Mouse (Mus musculus): ENCODE results near the gene Perm1. TPM values are rescaled to one million over a fixed set of nuclear protein-coding genes. Genes with fewer than 3 reads are reported as not detected.
A peak's percentile ranks its signal among the peaks of the same experiment; 100 is the strongest.

Gene Perm1
- polyA plus RNA-seq, 1 experiment from 2014 or later = 1.9 TPM

DNA sequence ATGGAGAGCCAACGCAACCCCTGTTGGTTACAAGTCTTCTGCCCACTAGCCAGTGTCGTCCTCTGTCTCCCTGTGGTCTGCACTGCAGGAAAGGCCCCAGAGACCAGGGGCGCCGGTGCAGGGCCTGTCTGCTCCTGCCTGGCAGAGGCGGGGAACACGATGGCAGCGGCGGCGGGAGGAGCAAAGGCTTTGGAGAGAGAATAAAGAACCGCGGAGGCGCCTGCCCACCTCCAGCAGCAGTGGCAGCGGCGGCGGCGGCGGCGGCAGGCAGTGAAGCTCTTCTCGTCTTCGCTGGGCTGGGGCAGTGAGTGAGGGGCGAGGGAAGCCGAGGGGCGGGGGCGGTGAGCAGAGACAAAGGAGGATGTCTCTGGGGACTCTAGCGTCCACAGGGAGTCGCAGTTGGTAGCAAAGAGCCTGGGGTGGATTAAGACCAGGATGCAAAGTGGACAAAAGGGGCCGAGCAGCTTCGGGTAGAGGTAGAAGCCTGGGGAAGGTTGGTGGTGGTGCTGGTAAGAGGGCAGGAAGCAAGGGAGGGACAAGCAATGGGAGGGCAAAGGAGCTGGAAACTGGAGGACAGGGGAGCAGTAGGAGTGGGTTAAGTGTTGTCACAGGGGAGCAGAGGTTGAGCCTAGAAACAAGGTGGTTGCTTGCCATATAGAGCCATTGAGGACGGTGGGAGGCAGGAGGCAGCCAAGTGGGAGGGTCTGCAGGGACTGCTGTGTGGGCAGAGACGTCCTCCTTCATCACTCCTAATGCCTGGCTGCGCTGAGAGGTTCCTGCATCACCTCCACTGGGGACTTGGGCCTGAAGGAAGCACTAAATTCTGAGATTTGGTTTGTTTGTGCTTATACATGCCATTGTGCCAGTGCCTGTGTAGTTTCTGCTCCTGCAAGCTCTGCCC is 29.5 kb upstream of the Perm1 start:
- peak overlapping the region; percentile 97 for H3K27ac ChIP-seq (replicated peaks; ENCODE audit: low read depth, low read length)
- H3K27me3 ChIP-seq (ENCODE audit: control insufficient read depth, insufficient read depth, low read length) = no peaks in the 10 kb centered on the region
- H3K36me3 ChIP-seq (ENCODE audit: control insufficient read depth, insufficient read depth, low read length) = peaks cover 14% of the 10 kb centered on the region
- peak; percentile 86 for DNase-seq
- 1% methylated on average over 31 of the region's 31 CpGs for WGBS
- no peaks in the 10 kb centered on the region for H3K9me3 ChIP-seq (ENCODE audit: control insufficient read depth, low read length)
- ATAC-seq (ENCODE audit: low FRiP score, low TSS enrichment) = peak; percentile 51
- H3K4me2 ChIP-seq (ENCODE audit: low read length) = peak overlapping the region; percentile 91
- peaks cover 90% of the 10 kb centered on the region for H3K4me1 ChIP-seq (ENCODE audit: control insufficient read depth, insufficient read depth, low read length)
- peak overlapping the region; percentile 57 for H3K4me3 ChIP-seq (replicated peaks; ENCODE audit: low read depth, low read length)
- H3K9ac ChIP-seq (replicated peaks; ENCODE audit: low read length) = peak overlapping the region; percentile 88

DNA sequence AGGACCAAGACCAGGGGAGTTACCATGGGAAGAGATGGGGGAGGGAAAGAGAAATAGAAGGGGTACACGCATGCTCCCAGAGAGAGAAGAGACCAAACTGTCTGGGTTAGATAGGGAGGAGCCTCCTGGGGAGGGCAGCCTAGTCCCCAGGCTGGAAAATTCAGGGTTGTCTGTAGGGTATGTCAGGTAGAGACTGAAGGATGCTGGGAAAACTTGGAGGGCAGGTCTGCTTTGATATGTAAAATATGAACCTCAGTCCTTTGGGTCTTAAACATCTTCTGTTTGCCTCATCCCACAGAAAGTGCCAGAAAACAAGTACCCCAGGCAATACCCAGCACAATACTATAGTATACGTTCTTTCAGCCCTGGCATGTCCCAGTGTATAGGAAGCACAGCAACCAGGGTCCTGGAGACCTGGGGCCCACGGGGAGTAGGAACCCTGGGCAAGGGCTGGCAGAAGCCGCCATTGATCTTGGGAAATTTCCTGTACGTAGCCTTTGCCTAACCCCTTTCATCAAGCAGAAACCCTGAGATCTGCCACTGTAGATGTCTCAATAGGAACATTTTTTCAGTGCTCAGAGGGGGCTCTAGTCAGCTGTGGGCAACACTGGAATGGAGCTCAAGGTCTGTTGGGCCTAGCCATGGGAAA is 27.4 kb upstream of the Perm1 start:
- no peak overlapping the region for H3K4me3 ChIP-seq (replicated peaks; ENCODE audit: low read depth, low read length)
- H3K27ac ChIP-seq (replicated peaks; ENCODE audit: low read depth, low read length) = peak overlapping the region; percentile 70
- 22% methylated on average over 5 of the region's 5 CpGs for WGBS
- H3K4me1 ChIP-seq (ENCODE audit: control insufficient read depth, insufficient read depth, low read length) = peaks cover 78% of the 10 kb centered on the region
- 0 out of 2 replicates have a peak, but pooled peaks have one; percentile 6 for ATAC-seq (ENCODE audit: low FRiP score, low TSS enrichment)
- no peak for DNase-seq
- peak overlapping the region; percentile 28 for H3K4me2 ChIP-seq (ENCODE audit: low read length)
- no peak overlapping the region; the same call in 1 of the 2 replicates for H3K9ac ChIP-seq (replicated peaks; ENCODE audit: low read length)
- peaks cover 35% of the 10 kb centered on the region for H3K36me3 ChIP-seq (ENCODE audit: control insufficient read depth, insufficient read depth, low read length)
- no peaks in the 10 kb centered on the region for H3K9me3 ChIP-seq (ENCODE audit: control insufficient read depth, low read length)
- no peaks in the 10 kb centered on the region for H3K27me3 ChIP-seq (ENCODE audit: control insufficient read depth, insufficient read depth, low read length)

DNA sequence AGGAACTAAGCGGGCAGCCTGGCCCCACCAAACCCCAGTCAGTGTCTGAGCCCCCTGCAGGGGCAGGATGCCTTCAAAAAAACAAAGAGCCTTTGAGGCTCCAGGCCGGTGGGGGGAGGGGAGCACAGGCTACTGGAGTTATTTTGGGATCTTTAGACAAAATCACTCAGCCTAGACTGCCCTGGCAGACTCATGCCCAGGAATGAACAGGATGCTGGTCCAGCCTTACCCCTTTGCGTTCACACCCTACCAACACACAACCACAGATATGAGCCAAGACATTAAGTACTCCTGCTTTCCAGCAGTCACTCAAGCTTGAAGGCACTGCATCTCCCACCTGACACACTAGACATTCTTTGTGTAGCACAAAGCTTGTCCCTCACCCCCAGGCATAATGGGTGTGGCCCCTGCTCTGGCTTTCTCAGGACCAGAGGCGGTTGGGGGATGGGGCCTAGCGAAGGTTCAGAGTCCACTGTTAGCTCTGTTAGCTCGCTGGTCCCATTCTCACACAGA is 26.8 kb upstream of the Perm1 start:
- H3K27me3 ChIP-seq (ENCODE audit: control insufficient read depth, insufficient read depth, low read length) = no peaks in the 10 kb centered on the region
- peak overlapping the region; percentile 31; the same call in 1 of the 2 replicates for H3K9ac ChIP-seq (replicated peaks; ENCODE audit: low read length)
- DNase-seq (peak; percentile 78), ATAC-seq (ENCODE audit: low FRiP score, low TSS enrichment) (peak; percentile 57)
- H3K9me3 ChIP-seq (ENCODE audit: control insufficient read depth, low read length) = no peaks in the 10 kb centered on the region
- 5% methylated on average over 6 of the region's 6 CpGs for WGBS
- peaks cover 36% of the 10 kb centered on the region for H3K36me3 ChIP-seq (ENCODE audit: control insufficient read depth, insufficient read depth, low read length)
- H3K27ac ChIP-seq (replicated peaks; ENCODE audit: low read depth, low read length) = peak overlapping the region; percentile 70
- H3K4me2 ChIP-seq (ENCODE audit: low read length) = peak overlapping the region; percentile 28
- no peak overlapping the region for H3K4me3 ChIP-seq (replicated peaks; ENCODE audit: low read depth, low read length)
- peaks cover 72% of the 10 kb centered on the region for H3K4me1 ChIP-seq (ENCODE audit: control insufficient read depth, insufficient read depth, low read length)

DNA sequence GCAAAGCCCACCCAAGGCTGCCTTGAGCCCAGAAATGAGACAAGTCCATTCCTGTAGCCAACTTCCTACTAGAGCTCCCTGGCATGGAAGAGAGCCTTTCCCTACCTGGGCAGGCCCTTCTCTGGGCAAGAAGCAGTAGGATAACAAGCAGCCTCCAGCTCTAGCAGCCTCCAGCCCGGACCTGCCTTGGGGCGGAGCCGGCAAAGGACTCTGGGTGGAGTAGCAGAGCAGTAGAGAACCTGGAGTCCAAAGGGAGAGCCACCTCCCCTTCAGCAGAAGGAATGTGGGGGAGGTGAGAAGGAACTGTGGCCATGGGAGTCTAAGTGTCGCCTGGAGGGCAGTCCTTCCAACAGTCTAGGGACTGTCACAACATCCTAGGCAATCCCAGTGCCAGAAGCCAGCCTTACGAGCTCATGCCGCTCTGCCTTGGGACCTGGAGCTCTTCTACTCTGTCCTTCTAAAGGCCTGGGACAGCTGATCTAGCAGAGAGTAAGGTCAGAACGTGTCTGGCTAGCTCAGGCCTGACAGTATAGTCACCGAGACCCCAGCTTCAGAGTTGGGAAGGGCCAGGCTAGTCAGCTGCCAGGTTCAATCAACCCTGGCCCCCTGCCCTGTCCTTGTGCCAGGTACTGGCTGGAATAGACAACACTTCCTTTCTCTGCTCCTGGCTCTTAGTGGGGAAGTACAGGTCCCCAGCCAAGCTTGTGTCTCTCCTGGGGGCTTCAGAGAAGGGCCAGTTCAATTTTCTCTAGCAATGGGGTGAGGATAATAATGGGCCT is 23.1 kb upstream of the Perm1 start:
- H3K9ac ChIP-seq (replicated peaks; ENCODE audit: low read length) = peak overlapping the region; percentile 21; the same call in 1 of the 2 replicates
- ATAC-seq (ENCODE audit: low FRiP score, low TSS enrichment) (no peak), DNase-seq (no peak)
- WGBS = 58% methylated on average over 8 of the region's 8 CpGs
- peaks cover 41% of the 10 kb centered on the region for H3K36me3 ChIP-seq (ENCODE audit: control insufficient read depth, insufficient read depth, low read length)
- H3K27me3 ChIP-seq (ENCODE audit: control insufficient read depth, insufficient read depth, low read length) = no peaks in the 10 kb centered on the region
- H3K4me2 ChIP-seq (ENCODE audit: low read length) = peak overlapping the region; percentile 3; the same call in 1 of the 2 replicates
- H3K4me3 ChIP-seq (replicated peaks; ENCODE audit: low read depth, low read length) = no peak overlapping the region
- H3K27ac ChIP-seq (replicated peaks; ENCODE audit: low read depth, low read length) = no peak overlapping the region
- peaks cover 63% of the 10 kb centered on the region for H3K4me1 ChIP-seq (ENCODE audit: control insufficient read depth, insufficient read depth, low read length)
- H3K9me3 ChIP-seq (ENCODE audit: control insufficient read depth, low read length) = no peaks in the 10 kb centered on the region

DNA sequence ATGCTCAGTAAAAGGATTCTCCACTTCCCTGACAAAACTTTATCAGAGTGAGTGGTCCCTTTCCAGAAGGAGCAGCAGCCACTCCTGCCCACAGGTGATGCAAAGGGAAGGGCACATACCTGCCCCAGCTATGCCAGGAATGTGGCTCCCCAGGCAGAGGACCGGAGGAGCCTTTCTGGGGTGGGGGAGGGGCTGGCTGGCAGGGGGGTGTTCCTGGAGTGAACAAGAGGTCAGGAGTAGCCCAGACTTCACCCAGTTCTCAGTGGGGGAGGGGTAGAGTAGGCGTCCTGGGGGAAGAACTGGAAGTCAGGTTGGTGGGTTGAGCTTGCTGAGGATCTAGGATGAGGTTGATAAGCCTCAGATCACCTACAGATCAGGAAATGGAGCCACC is 22.5 kb upstream of the Perm1 start:
- H3K9ac ChIP-seq (replicated peaks; ENCODE audit: low read length) = no peak overlapping the region; the same call in 1 of the 2 replicates
- no peaks in the 10 kb centered on the region for H3K9me3 ChIP-seq (ENCODE audit: control insufficient read depth, low read length)
- DNase-seq (no peak), ATAC-seq (ENCODE audit: low FRiP score, low TSS enrichment) (no peak)
- H3K4me2 ChIP-seq (ENCODE audit: low read length) = peak overlapping the region; percentile 3; the same call in 1 of the 2 replicates
- peaks cover 41% of the 10 kb centered on the region for H3K36me3 ChIP-seq (ENCODE audit: control insufficient read depth, insufficient read depth, low read length)
- H3K27ac ChIP-seq (replicated peaks; ENCODE audit: low read depth, low read length) = no peak overlapping the region
- 43% methylated on average over 2 of the region's 2 CpGs for WGBS
- H3K4me3 ChIP-seq (replicated peaks; ENCODE audit: low read depth, low read length) = no peak overlapping the region
- no peaks in the 10 kb centered on the region for H3K27me3 ChIP-seq (ENCODE audit: control insufficient read depth, insufficient read depth, low read length)
- peaks cover 57% of the 10 kb centered on the region for H3K4me1 ChIP-seq (ENCODE audit: control insufficient read depth, insufficient read depth, low read length)

DNA sequence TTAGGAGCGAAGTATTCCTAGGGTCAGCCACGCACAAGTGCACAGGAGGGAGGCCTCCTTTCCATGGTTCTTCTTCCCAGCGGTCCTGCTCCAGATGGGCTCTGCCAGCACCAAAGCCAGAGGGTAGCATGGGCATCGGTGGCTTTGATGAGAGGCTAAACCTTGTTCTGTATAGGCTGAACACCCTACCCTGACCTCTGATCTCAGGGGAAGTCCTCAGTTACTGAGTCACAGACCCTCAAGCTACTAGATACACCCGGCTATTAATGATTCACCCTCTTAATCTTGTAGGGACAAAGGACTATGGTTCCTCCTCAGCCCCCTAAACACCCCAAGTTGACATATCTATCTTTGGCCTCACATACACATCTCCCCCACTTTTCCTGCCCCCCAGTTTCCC is 21.8 kb upstream of the Perm1 start:
- Histone ChIP-seq H3K27me3 (ENCODE audit: control insufficient read depth, insufficient read depth, low read length) (no peaks in the 10 kb centered on the region), H3K36me3 (ENCODE audit: control insufficient read depth, insufficient read depth, low read length) (peaks cover 41% of the 10 kb centered on the region), H3K9ac (replicated peaks; ENCODE audit: low read length) (peak overlapping the region; percentile 4; the same call in 1 of the 2 replicates), H3K27ac (replicated peaks; ENCODE audit: low read depth, low read length) (no peak overlapping the region), H3K4me3 (replicated peaks; ENCODE audit: low read depth, low read length) (no peak overlapping the region), H3K9me3 (ENCODE audit: control insufficient read depth, low read length) (no peaks in the 10 kb centered on the region), H3K4me2 (ENCODE audit: low read length) (peak overlapping the region; percentile 88), H3K4me1 (ENCODE audit: control insufficient read depth, insufficient read depth, low read length) (peaks cover 50% of the 10 kb centered on the region)
- ATAC-seq (ENCODE audit: low FRiP score, low TSS enrichment) (no peak), DNase-seq (no peak)
- WGBS = 67% methylated on average over 5 of the region's 5 CpGs

DNA sequence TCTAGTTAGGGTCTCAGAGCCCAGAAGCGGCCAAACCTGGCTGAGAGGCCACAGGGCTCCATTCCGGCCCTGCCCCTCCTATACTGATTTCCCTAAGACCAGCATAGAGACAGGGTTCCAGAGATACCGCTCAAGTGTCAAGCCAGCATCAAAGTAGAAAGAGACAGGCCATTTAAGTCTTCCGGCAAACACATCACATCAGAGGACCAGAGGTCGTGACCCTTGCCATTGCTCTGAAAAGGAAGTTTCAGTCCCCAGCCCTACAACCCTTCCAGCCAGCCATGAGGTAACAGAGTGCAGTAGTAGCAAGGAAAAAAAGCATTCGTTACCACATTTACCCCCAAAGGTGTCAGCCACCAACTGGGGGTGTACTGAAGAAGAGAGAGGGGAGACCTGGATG is 21.3 kb upstream of the Perm1 start:
- H3K4me3 ChIP-seq (replicated peaks; ENCODE audit: low read depth, low read length) = no peak overlapping the region; the same call in 1 of the 2 replicates
- no peak for DNase-seq
- peak overlapping the region; percentile 88 for H3K4me2 ChIP-seq (ENCODE audit: low read length)
- ATAC-seq (ENCODE audit: low FRiP score, low TSS enrichment) = no peak
- H3K27ac ChIP-seq (replicated peaks; ENCODE audit: low read depth, low read length) = no peak overlapping the region
- H3K27me3 ChIP-seq (ENCODE audit: control insufficient read depth, insufficient read depth, low read length) = no peaks in the 10 kb centered on the region
- H3K4me1 ChIP-seq (ENCODE audit: control insufficient read depth, insufficient read depth, low read length) = peaks cover 46% of the 10 kb centered on the region
- WGBS = 33% methylated on average over 6 of the region's 6 CpGs
- peak overlapping the region; percentile 25; the same call in 1 of the 2 replicates for H3K9ac ChIP-seq (replicated peaks; ENCODE audit: low read length)
- H3K9me3 ChIP-seq (ENCODE audit: control insufficient read depth, low read length) = no peaks in the 10 kb centered on the region
- peaks cover 41% of the 10 kb centered on the region for H3K36me3 ChIP-seq (ENCODE audit: control insufficient read depth, insufficient read depth, low read length)
